Comparison of ENCODE assay signal across 24 mouse cellular contexts in genomic region chr4:133435921-133436320, GRCm38 (mm10). TPM values are rescaled to one million over a fixed set of nuclear protein-coding genes. Genes with fewer than 3 reads are reported as not detected.
DNase-seq lines count a peak whose midpoint lies in the region; TF ChIP-seq lines count a peak whose summit lies in the region.
"Had no signal": no experiment of that assay in that cellular context is flagged by ENCODE, and none has a peak within 500 bp of the region (broad histone marks: within the 10 kb centered on the region; RNA-seq: fewer than 3 reads in every experiment).

No protein-coding gene starts in this region.

- 87% methylated on average over 11 of the region's 11 CpGs for WGBS in heart, adult 2 months

- intact Hi-C loops in heart, adult 2 months (cut with DNase I), result no loop called here

- peak; percentile 34; the same call in 1 of the 2 replicates for TF ChIP-seq POLR2A in testis, adult 2 months (IDR thresholded peaks at IDR 0.05; ENCODE audit: control insufficient read depth, low read depth, low read length)
- no peak for TF ChIP-seq POLR2A in heart, adult 2 months (IDR thresholded peaks at IDR 0.05; ENCODE audit: insufficient read depth, low read depth, low read length)

- no peak for TF ChIP-seq EP300 in heart, adult 2 months (IDR thresholded peaks at IDR 0.05; ENCODE audit: insufficient read depth, low read depth, low read length)

- H3K79me2 ChIP-seq in heart, adult 2 months (replicated peaks; ENCODE audit: control insufficient read depth, insufficient read depth, low read length), result no peaks in the 10 kb centered on the region

- H3K27ac ChIP-seq in testis, adult 2 months (ENCODE audit: control insufficient read depth, insufficient read depth, low read depth, low read length), result no peak overlapping the region
- no peak overlapping the region for H3K27ac ChIP-seq in heart, adult 2 months

- H3K36me3 ChIP-seq in testis, adult 2 months (ENCODE audit: control insufficient read depth, insufficient read depth, low read length), result no peaks in the 10 kb centered on the region
- H3K36me3 ChIP-seq in heart, adult 2 months (ENCODE audit: control insufficient read depth, insufficient read depth, low read length), result no peaks in the 10 kb centered on the region
- H3K36me3 ChIP-seq: G1E had no signal

- no peak for TF ChIP-seq CTCF in testis, adult 2 months (IDR thresholded peaks at IDR 0.05; ENCODE audit: control insufficient read depth, insufficient read depth, insufficient replicate concordance, low read depth, low read length)
- TF ChIP-seq CTCF in heart, adult 2 months (IDR thresholded peaks at IDR 0.05), result no peak

- H3K4me3 ChIP-seq in testis, adult 2 months (ENCODE audit: control insufficient read depth, low read depth, low read length), result peak overlapping the region; percentile 78
- H3K4me3 ChIP-seq in heart, adult 2 months, result no peak overlapping the region

- H3K27me3 ChIP-seq in testis, adult 2 months (ENCODE audit: control insufficient read depth, insufficient read depth, low read length), result no peaks in the 10 kb centered on the region
- no peaks in the 10 kb centered on the region for H3K27me3 ChIP-seq in heart, adult 2 months (ENCODE audit: control insufficient read depth, insufficient read depth, low read length)
- H3K27me3 ChIP-seq: Patski had no signal

- H3K4me1 ChIP-seq in testis, adult 2 months (ENCODE audit: control insufficient read depth, insufficient read depth, low read length), result peaks cover 29% of the 10 kb centered on the region
- peaks cover 6% of the 10 kb centered on the region for H3K4me1 ChIP-seq in heart, adult 2 months (ENCODE audit: control insufficient read depth, insufficient read depth, low read length)

- DNase-seq in testis, postnatal 10 days (ENCODE audit: low spot score), result no peak
- DNase-seq in R1 (ENCODE audit: low read depth, low spot score) (peak; percentile 93), ZHBTc4 (ENCODE audit: low read depth, low spot score) (peak; percentile 72), MN1 (ENCODE audit: low spot score) (no peak)
- no peak for DNase-seq in heart, adult 2 months
- DNase-seq: adrenal gland, adult 2 months; adrenal gland, adult 8-10 months; adrenal gland, postnatal 10 days; adrenal gland, postnatal 14 days; adrenal gland, postnatal 25 days; adrenal gland, postnatal 36 days; B cell, adult 2 months; cerebellum, adult 11 months; cerebellum, adult 11-12 months; cerebellum, adult 18-20 months; cerebellum, adult 2 months; cerebellum, adult 8-10 months; cerebellum, adult 9-10 months had no signal

- no peak overlapping the region for H3K9ac ChIP-seq in heart, adult 2 months (ENCODE audit: low read depth, low read length)

RNA-seq across cellular contexts. Expression of gene Tent5b, which starts 44.0 kb away (rescaled TPM):
- 35.7 and 45.4 TPM in 2 replicates for polyA plus RNA-seq in testis, adult 2 months (2012; rRNA removed)
- 1 to 10 TPM; 2.0 to 2.3 TPM for total RNA-seq in heart, adult 2 months (2021)
- polyA plus RNA-seq in heart, adult 2 months (2012; rRNA removed), result 1.4 and 1.9 TPM in 2 replicates
- total RNA-seq: CH12.LX, G1E had no signal
- polyA plus RNA-seq: activated CD4-positive, CD25-positive, alpha-beta regulatory T cell, adult 4 months; CD4-positive, CD25-positive, alpha-beta regulatory T cell, adult 4 months; G1E had no signal

Comparison
In these comparisons a context has a peak if more than half of its experiments do, and no peak if none do; other contexts are left out.
1. DNase-seq: peak in R1 (single experiment) and ZHBTc4 (single experiment); none in testis, postnatal 10 days (single experiment), MN1 (single experiment) and heart, adult 2 months (0 of 2).
2. RNA of gene Tent5b, which starts 44.0 kb away (polyA plus RNA-seq): 35.7 to 45.4 TPM in testis, adult 2 months; 1.4 to 1.9 TPM in heart, adult 2 months; every median in the first group is over 10 times any median in the second.